Mouse (Mus musculus) embryonic stem cell, embryonic (primary cell): Measurements from ENCODE around the gene Abca2.

Source experiments
- CTCF ChIA-PET, 4 experiments: fragments of 300-600 bp in 2 of 4; fragments of 350-600 bp in 2 of 4; sonication (Branson Sonifier 250); formaldehyde crosslinking; loops; one replicate each; lab custom pipeline; 2022; ENCODE audit warnings: inconsistent platforms in 2 of 4; lab: Charles Lee
- POLR2A ChIA-PET, 4 experiments: fragments of 300-600 bp in 2 of 4; fragments of 350-600 bp in 2 of 4; sonication (Branson Sonifier 250); formaldehyde crosslinking; loops; one replicate each; lab custom pipeline; 2022; ENCODE audit warnings: antibody characterized with exemption in 4 of 4, inconsistent platforms in 1 of 4; lab: Charles Lee

Abca2 gene

GRCm38 (mm10) chr2:25461407-25461806 is 32.9 kb downstream of the Abca2 start:
- CTCF ChIA-PET = interaction anchor here in 2 of 4 experiments (0.6 to 1.9 kb wide), 8 partner anchors 33 to 677 kb away, joined by 3 to 6 read pairs (median 4); partner anchors contain the start of gene Abca2 (in 2 of the 2)

GRCm38 (mm10) chr2:25463630-25464029 is 35.1 kb downstream of the Abca2 start:
- CTCF ChIA-PET = interaction anchor here in 1 of 4 experiments (0.6 kb wide), 1 partner anchor 18 kb away, joined by 4 read pairs; no protein-coding TSS in a partner anchor
- POLR2A ChIA-PET = no interaction called here

More at GRCm38 (mm10) chr2:25461407-25461806, 32.9 kb downstream of the Abca2 start:
- POLR2A ChIA-PET = interaction anchor here in 2 of 4 experiments (0.6 to 3.0 kb wide), 13 partner anchors 8 to 281 kb away, joined by 3 to 13 read pairs (median 3); partner anchors contain the start of genes Ptgds (in 2 of the 2), Abca2 (in 1 of the 2), Anapc2 (in 1 of the 2) and Nrarp (in 1 of the 2)

DNA sequence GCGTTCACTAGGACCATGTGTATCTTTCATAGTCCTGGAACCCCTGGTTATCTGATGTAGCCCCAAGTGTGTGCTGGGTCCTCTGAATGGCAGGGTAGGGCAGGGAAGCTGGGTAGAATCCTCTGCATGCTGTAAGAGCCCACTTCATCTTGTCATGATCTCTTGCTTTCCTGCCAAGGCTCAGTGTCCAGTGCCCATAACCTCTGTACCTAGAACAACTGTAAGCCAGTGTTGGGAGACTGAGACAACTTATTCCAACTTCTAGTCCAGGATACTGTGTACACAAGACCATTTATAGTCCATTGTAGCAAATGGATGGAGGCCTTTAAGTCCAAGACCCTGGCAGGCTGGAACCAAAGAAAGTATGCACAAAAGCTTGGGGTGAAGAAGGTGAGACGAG is 36.8 kb downstream of the Abca2 start:
- POLR2A ChIA-PET = no interaction called here

DNA sequence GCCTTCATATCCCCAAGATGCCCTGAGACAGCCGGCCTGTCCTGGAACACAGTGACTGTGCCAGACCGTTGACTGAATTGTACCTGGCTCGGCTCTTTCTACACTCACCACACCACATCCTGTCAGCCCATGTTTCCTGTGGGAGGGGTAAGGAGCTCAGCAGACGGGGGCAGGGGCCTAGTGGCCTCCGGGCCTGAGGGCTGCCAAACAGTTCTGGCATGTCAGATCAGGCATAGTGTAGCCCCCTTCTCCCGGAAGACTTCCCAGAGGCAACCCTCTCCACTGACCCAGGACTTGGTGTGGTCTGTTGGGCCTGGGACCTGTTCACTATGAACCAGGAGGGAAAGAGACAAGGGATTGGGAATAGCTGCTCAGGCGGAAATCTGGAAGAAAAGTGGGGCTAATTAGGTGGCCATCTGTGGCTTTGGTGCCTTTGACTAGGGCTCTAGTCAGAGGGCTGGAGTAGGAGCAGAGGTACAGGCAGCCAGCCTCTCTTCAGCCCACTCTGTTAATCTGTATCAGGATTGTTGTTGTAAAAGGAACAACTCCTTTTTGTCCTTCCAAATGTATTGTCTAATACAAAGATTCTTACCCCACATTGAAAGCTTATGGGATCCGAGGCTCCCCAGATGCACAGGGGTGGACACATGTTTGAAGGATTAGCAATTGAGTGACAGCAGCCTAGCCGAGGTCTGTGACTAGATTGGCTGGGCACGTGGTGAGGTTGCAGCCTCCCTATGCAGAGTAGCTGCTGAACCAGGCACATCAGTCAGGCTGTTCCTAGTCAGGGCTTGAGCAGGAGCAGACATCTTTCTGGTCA is 37.5 kb downstream of the Abca2 start:
- ChIA-PET POLR2A (interaction anchor here in 1 of 4 experiments (0.6 to 2.1 kb wide), 3 partner anchors 9 to 241 kb away, joined by 3 to 5 read pairs (median 3); partner anchors contain the start of gene Clic3), CTCF (interaction anchor here in 1 of 4 experiments (1.0 kb wide), 1 partner anchor 37 kb away, joined by 3 read pairs; the partner anchor contains the start of gene Abca2)

More for the DNA sequence above, 36.8 kb downstream of the Abca2 start:
- CTCF ChIA-PET = interaction anchor here in 1 of 4 experiments (1.0 kb wide), 1 partner anchor 37 kb away, joined by 3 read pairs; the partner anchor contains the start of gene Abca2

GRCm38 (mm10) chr2:25467606-25468303 is 39.3 kb downstream of the Abca2 start:
- ChIA-PET CTCF (interaction anchor here in 1 of 4 experiments (0.9 kb wide), 1 partner anchor 41 kb away, joined by 3 read pairs; no protein-coding TSS in a partner anchor), POLR2A (interaction anchor here in 2 of 4 experiments (0.7 to 2.1 kb wide), 5 partner anchors 11 to 79 kb away, joined by 3 to 5 read pairs (median 4); partner anchors contain the start of genes C8g (in 1 of the 2), Clic3 (in 1 of the 2) and Traf2 (in 1 of the 2))

- ChIA-PET CTCF (interaction anchor here in 1 of 4 experiments (0.6 kb wide), 1 partner anchor 48 kb away, joined by 4 read pairs; no protein-coding TSS in a partner anchor), POLR2A (interaction anchor here in 3 of 4 experiments (0.5 to 2.3 kb wide), 6 partner anchors 8 to 270 kb away, joined by 3 to 9 read pairs (median 5); partner anchors contain the start of genes Paxx (in 2 of the 3) and Traf2 (in 1 of the 3))
Observed at GRCm38 (mm10) chr2:25468962-25469915, 40.7 kb downstream of the Abca2 start.

DNA sequence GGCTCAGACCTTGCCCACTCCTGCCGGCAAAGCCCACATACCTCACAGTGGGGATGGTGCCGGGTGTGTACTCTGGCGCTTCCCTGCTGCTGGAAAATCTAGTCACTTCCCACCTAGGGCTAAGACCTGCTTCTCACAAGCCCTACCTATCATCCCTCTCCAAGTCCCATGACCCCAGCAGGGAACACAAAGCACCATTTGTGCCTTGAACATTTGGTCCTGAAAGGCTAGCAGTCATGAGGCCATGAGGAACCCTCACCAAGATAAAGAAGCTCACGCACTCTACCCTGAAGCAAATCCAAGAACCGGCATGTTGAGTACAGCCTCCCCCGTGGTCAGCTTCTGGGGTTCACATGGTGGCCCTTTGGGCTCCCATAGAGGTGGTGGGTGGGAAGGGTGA is 41.5 kb downstream of the Abca2 start, which contains the start of gene Ptgds:
Gene Ptgds, minus strand, starts transcription at position 78 of the 400 bp plus-strand sequence.
- CTCF ChIA-PET = interaction anchor here in 1 of 4 experiments (0.6 kb wide), 1 partner anchor 49 kb away, joined by 4 read pairs; no protein-coding TSS in a partner anchor

DNA sequence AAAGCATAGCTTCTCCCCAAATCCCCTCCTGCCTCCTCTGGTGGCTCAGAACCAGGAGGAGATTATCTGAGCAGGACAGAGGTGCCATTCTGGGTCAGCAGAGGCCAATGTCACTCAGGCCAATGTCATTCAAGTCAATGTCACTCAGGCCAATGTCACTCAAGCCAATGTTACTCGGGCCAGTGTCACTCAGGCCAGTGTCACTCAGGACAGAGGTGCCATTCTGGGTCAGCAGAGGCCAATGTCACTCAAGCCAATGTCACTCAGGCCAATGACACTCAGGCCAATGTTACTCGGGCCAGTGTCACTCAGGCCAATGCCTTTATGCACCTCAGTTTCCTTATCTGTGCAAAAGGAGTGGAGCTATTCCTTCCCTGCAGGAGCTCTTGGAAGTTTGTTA is 44.0 kb downstream of the Abca2 start:
- ChIA-PET CTCF (no interaction called here), POLR2A (interaction anchor here in 2 of 4 experiments (0.8 kb wide), 2 partner anchors 22 to 100 kb away, joined by 3 read pairs; partner anchors contain the start of gene Sapcd2 (in 1 of the 2))

More for the DNA sequence above, 41.5 kb downstream of the Abca2 start, which contains the start of gene Ptgds:
- POLR2A ChIA-PET = interaction anchor here in 3 of 4 experiments (0.7 to 2.3 kb wide), 4 partner anchors 9 to 77 kb away, joined by 3 to 9 read pairs (median 6); partner anchors contain the start of genes Paxx (in 2 of the 3) and Traf2 (in 1 of the 3)

- CTCF ChIA-PET = interaction anchor here in 1 of 4 experiments (0.7 kb wide), 1 partner anchor 165 kb away, joined by 3 read pairs; no protein-coding TSS in a partner anchor
- POLR2A ChIA-PET = no interaction called here
Observed at GRCm38 (mm10) chr2:25477541-25477940, 49.0 kb downstream of the Abca2 start.

DNA sequence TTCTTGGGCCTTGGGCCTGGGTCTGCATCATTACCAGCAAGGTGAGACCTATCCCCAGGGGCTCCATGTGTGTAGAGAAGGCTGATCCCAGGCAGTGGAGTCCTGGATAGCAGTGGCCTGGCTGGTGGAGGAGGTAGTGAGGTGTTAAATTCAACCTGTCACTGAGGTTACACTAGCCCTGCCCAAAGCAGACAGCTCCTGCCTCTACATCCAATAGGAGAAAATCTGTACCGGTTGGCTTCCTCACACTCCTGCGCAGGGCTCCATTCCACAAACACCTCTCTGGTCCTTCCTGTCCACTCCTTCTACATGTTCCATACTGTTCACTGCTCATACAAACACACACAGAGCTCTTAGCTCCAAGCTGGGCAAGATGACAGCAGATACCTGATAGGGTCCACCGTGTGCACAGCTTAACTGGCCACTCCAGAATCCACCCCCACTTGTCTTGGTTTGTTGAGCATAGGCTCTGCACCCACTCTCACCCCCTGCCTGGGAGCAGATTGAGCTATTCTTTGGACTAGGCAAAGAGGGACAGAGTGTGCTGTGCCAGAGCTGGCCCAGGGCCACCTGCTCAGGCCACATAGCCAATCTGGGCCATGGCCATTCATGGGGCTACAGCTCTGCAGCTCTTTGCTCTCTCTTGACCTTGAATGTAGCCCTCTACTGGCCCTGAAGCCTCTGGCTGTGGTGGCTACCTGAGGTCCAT is 49.6 kb downstream of the Abca2 start:
- ChIA-PET POLR2A (no interaction called here), CTCF (no interaction called here)

DNA sequence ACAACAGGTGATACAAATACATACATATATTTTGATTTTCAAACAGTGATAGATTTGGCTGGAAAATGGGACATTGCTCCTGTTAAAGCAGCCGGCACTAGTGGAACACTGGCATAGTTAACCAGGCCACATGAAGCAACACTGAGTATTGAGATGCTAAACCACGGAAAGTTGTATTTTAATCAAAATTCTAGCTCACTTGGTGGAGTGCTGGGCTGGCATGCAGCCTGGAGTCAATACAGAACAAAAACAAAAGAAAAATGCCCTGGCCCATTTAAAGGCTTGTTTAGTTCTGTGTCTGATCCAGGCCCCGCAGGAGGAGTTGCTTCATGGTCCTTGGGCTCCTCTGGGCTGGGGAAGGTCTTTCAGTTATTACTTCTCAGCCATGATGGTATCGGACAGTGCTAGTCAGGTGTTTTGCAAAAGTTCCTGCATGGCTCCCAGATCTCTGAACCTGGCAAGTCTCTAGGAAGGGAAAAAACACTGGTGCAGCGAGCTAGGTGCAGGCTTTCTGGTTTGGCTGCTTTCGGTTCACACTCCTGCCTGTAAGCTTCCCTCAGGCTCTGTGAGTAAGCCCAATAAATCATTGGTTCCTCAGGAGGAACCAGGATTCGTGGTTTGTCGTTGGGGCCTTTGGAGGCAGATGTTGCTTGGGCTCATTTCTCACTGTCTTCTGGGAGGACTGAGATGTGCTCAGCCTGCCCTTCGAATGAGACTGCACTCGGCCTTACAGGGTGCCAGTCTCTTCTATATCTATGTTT is 51.2 kb downstream of the Abca2 start:
- CTCF ChIA-PET = interaction anchor here in 3 of 4 experiments (0.6 to 1.2 kb wide), 3 partner anchors 52 to 95 kb away, joined by 3 to 5 read pairs (median 4); partner anchors contain the start of genes Abca2 (in 1 of the 3), Mamdc4 (in 1 of the 3) and Phpt1 (in 1 of the 3)
- POLR2A ChIA-PET = interaction anchor here in 1 of 4 experiments (0.6 to 1.5 kb wide), 2 partner anchors 57 to 179 kb away, joined by 3 read pairs; no protein-coding TSS in a partner anchor

GRCm38 (mm10) chr2:25480541-25480940 is 52.0 kb downstream of the Abca2 start:
- CTCF ChIA-PET = interaction anchor here in 1 of 4 experiments (1.2 to 2.0 kb wide), 2 partner anchors 52 to 55 kb away, joined by 4 to 6 read pairs; partner anchors contain the start of gene Abca2

DNA sequence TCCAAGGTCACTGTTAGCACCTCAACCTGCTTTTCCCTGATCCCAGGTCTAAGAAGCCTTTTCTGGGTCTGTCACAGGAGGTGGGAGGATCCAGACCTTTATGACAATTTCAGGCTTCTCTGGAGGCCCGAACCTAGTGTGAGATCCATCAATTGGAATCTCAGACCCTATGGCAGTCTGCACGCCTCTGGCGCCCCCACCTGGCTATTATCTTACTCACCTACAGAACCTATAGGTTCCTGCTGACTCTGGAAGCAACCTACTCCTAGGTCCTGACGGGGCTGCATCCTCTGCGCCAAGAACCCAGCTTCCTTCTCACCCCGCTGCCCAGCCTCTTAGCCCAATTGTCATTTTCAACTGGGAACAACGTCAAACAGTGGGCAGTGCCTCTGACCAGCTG is 54.5 kb downstream of the Abca2 start:
- ChIA-PET POLR2A (interaction anchor here in 1 of 4 experiments (0.8 kb wide), 1 partner anchor 63 kb away, joined by 3 read pairs; no protein-coding TSS in a partner anchor), CTCF (interaction anchor here in 3 of 4 experiments (0.7 to 1.4 kb wide), 5 partner anchors 16 to 106 kb away, joined by 3 to 6 read pairs (median 4); partner anchors contain the start of gene Clic3 (in 1 of the 3))

More at GRCm38 (mm10) chr2:25480541-25480940, 52.0 kb downstream of the Abca2 start:
- POLR2A ChIA-PET = interaction anchor here in 1 of 4 experiments (1.4 to 1.5 kb wide), 2 partner anchors 24 to 58 kb away, joined by 3 read pairs; partner anchors contain the start of gene Clic3

DNA sequence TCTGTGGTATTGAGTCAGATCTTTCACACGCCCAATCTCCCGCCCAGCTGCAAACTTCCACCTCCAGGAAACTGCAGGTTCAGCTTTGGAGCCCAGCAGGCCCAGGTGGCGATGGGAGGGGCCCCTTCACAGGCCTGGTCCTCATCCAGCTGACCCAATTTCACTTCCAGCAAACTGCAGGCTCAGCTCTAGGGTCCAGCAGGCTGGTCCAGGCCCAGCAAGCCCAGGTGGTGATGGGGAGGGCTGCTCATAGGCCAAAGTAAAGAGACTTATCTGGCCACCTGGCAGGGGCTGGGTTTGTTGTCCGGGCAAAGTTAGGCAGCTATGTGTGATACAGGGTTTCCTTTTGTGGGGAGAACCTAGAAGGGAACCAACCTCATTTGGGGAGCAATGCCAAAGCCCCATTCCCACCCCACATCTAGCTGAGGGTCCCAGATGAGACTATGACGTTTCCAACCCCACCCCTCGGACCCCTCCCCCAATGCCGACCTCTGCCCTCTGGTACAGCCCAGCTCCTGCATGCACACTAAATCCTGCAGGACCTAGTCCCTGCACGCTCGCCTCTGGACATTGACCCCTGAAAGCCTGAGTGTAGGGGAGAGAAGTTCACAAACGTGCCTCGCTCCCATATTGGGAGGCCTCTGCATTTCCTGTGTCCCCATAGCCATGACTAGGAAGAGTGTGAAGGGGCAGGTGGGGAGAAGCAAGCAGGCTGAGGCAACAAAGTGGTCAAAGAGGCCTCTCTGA is 56.6 kb downstream of the Abca2 start:
- POLR2A ChIA-PET = interaction anchor here in 2 of 4 experiments (0.6 to 0.7 kb wide), 2 partner anchors 13 to 64 kb away, joined by 4 to 6 read pairs; no protein-coding TSS in a partner anchor

More for the DNA sequence above, 56.6 kb downstream of the Abca2 start:
- CTCF ChIA-PET = interaction anchor here in 2 of 4 experiments (0.6 to 1.6 kb wide), 4 partner anchors 14 to 192 kb away, joined by 3 to 7 read pairs (median 4); partner anchors contain the start of gene Fbxw5 (in 1 of the 2)
